Mouse (Mus musculus) CH12.LX (cell line): Measurements from ENCODE around the gene Rpp25l.

Experiments
- CHD2 ChIP-seq: IDR thresholded peaks from 2 replicates; pipeline ENCODE4 v1.6.1; 2011; ENCODE audit warnings: low read length, improper control_type of control experiment
- CTCF ChIP-seq, 2 experiments: IDR thresholded peaks in 1 of 2; conservative IDR thresholded peaks in 1 of 2; 2 replicates each; pipeline ENCODE4 v1.5.1; 2011 to 2012; ENCODE audit warnings: low read depth in 2 of 2, low read length in 2 of 2, improper control_type of control experiment in 1 of 2, inconsistent platforms in 1 of 2, mild to moderate bottlenecking in 1 of 2, moderate library complexity in 1 of 2
- EP300 ChIP-seq: IDR thresholded peaks from 2 replicates; pipeline ENCODE4 v1.6.1; 2011; ENCODE audit warnings: low read length, improper control_type of control experiment
- HCFC1 ChIP-seq: IDR thresholded peaks from 2 replicates; pipeline ENCODE4 v1.6.1; 2012; ENCODE audit warnings: low read depth, mild to moderate bottlenecking, inconsistent platforms, low read length, improper control_type of control experiment
- IRF4 ChIP-seq: IDR thresholded peaks from 2 replicates; pipeline ENCODE4 v1.6.1; 2014; ENCODE audit warnings: low read depth, mild to moderate bottlenecking, inconsistent platforms, low read length, improper control_type of control experiment
- MXI1 ChIP-seq: IDR thresholded peaks from 2 replicates; pipeline ENCODE4 v1.6.1; 2011; ENCODE audit warnings: mild to moderate bottlenecking, low read depth, low read length, improper control_type of control experiment
- MYC ChIP-seq: IDR thresholded peaks from 2 replicates; pipeline ENCODE4 v1.6.1; 2011; ENCODE audit warnings: low read depth, mild to moderate bottlenecking, improper control_type of control experiment, low read length
- NRF1 ChIP-seq: IDR thresholded peaks from 2 replicates; pipeline ENCODE4 v1.6.1; 2014; ENCODE audit warnings: low read depth, mild to moderate bottlenecking, inconsistent platforms, low read length, improper control_type of control experiment, moderate library complexity
- POLR2A ChIP-seq: IDR thresholded peaks from 2 replicates; pipeline ENCODE4 v1.6.1; 2011; ENCODE audit warnings: low read depth, mild to moderate bottlenecking, improper control_type of control experiment, low read length
- TCF12 ChIP-seq: IDR thresholded peaks from 2 replicates; pipeline ENCODE4 v1.6.1; 2014; ENCODE audit warnings: low read depth, mild to moderate bottlenecking, inconsistent platforms, low read length, improper control_type of control experiment
- USF2 ChIP-seq: conservative IDR thresholded peaks from 2 replicates; pipeline ENCODE4 v1.6.1; 2011; ENCODE audit warnings: low read depth, low read length, improper control_type of control experiment
- ZKSCAN1 ChIP-seq: IDR thresholded peaks from 2 replicates; pipeline ENCODE4 v1.6.1; 2012; ENCODE audit warnings: low read depth, inconsistent platforms, low read length, improper control_type of control experiment, borderline replicate concordance

- TF ChIP-seq CTCF (conservative IDR thresholded peaks at IDR 0.05 in 1 of 2, IDR thresholded peaks at IDR 0.05 in 1 of 2; ENCODE audit: low read depth in 2 of 2, low read length in 2 of 2) (no peak), HCFC1 (no peak), EP300 (no peak), USF2 (no peak), MYC (no peak), MXI1 (no peak), ZKSCAN1 (no peak), CHD2 (no peak), IRF4 (no peak), NRF1 (no peak), POLR2A (no peak), TCF12 (no peak)
Measured at GRCm38 (mm10) chr4:41757321-41757720, 44.0 kb upstream of the Rpp25l start.
